Mouse (Mus musculus) intestine, postnatal 0 days (tissue): ENCODE measurements around the gene Sds. TPM values are rescaled to one million over a fixed set of nuclear protein-coding genes. Genes with fewer than 3 reads are reported as not detected.

Source experiments
- ATAC-seq: fragments of 200-750 bp; cut with Nextera tagmentation; 2 replicates; pipeline ENCODE4 v1.8.0; 2017; ENCODE audit warnings: mild to moderate bottlenecking, moderate TSS enrichment, moderate library complexity
- H3K27ac ChIP-seq: fragments of 300-500 bp; sonication (generic); 2 replicates; pipeline ENCODE4 v1.5.1; 2014; ENCODE audit warnings: mild to moderate bottlenecking, low read depth, low read length, moderate library complexity
- H3K27me3 ChIP-seq: fragments of 300-500 bp; sonication (generic); replicated peaks from 2 replicates; pipeline ENCODE4 v1.6.1; 2014; ENCODE audit warnings: low read length, mixed read lengths; ENCODE audit not compliant: control insufficient read depth, insufficient read depth
- H3K36me3 ChIP-seq: fragments of 300-500 bp; sonication (generic); 2 replicates; pipeline ENCODE4 v1.6.1; 2014; ENCODE audit warnings: mild to moderate bottlenecking, moderate library complexity; ENCODE audit not compliant: control insufficient read depth, insufficient read depth
- H3K4me1 ChIP-seq: fragments of 300-500 bp; sonication (generic); replicated peaks from 2 replicates; pipeline ENCODE4 v1.6.1; 2014; ENCODE audit warnings: antibody characterized with exemption, low read length, mixed read lengths; ENCODE audit not compliant: control insufficient read depth, insufficient read depth
- H3K4me2 ChIP-seq: fragments of 300-500 bp; sonication (generic); replicated peaks from 2 replicates; pipeline ENCODE4 v1.6.1; 2014; ENCODE audit warnings: low read depth, mild to moderate bottlenecking, moderate library complexity
- H3K4me3 ChIP-seq: fragments of 300-500 bp; sonication (generic); 2 replicates; pipeline ENCODE4 v1.5.1; 2014; ENCODE audit warnings: low read depth, low read length
- H3K9ac ChIP-seq: fragments of 300-500 bp; sonication (generic); 2 replicates; pipeline ENCODE4 v1.6.1; 2014; ENCODE audit warnings: mild to moderate bottlenecking, low read depth, low read length
- H3K9me3 ChIP-seq: fragments of 300-500 bp; sonication (generic); 2 replicates; pipeline ENCODE4 v1.6.1; 2016; ENCODE audit warnings: mixed run types; ENCODE audit not compliant: control insufficient read depth
- CTCF ChIP-seq: sonication (generic); IDR thresholded peaks from 2 replicates; pipeline ENCODE4 v1.5.1; 2016; ENCODE audit warnings: low read depth, mild to moderate bottlenecking, control low read depth, antibody characterized with exemption, moderate library complexity
- WGBS: fragments of 180-500 bp; shearing (Covaris S2); extraction: QIAGEN DNeasy Blood & Tissue Kit; methylation state at CpG from one replicate; pipeline ENCODE4 v1.1.7; 2014; 5-methylcytosine and 5-hydroxymethylcytosine counted together
- polyA plus RNA-seq: library from polyadenylated mRNA; unstranded; fragments of >200 nt; fragmentation: Nextera tagmentation; extraction: Ambion mirVana; gene quantifications from 2 replicates; pipeline ENCODE4 v1.2.1, GENCODE M21; 2015

Gene Sds
- polyA plus RNA-seq, 1 experiment from 2014 or later: not detected

DNA sequence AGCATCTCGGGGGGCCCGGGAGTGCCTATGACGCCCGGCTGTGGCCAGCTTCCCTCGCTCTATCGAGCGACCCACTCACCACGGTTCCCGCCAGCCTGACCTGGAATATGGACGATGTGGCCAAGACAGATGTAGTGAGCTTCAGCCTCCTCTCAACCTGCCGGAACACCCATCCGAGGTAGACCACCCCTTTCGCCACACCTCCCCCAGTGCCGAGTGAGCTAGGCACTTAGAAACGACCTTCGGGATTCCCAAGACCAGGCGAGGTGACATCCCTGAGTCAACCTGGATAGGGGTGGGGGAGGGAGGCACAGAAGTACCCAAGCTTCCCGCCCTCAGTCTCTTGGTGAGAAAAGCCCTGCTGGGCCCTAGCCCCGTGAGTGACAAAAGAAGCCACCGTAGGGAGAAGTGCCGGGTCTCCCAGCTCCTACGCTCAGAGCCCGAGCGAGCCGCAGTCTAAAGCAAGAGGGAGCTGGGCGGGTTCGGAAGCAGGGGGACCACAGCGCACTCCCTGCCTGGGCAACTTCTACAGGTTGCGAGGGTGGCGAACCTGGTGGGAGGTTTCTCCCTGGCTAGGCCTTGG is 45.2 kb upstream of the Sds start:
- WGBS: 2% methylated on average over 30 of the region's 30 CpGs
- Histone ChIP-seq H3K4me2 (no peak overlapping the region), H3K36me3 (no peaks in the 10 kb centered on the region), H3K4me3 (no peak overlapping the region), H3K27ac (no peak overlapping the region), H3K9me3 (no peaks in the 10 kb centered on the region), H3K27me3 (peaks cover 96% of the 10 kb centered on the region), H3K9ac (no peak overlapping the region), H3K4me1 (no peaks in the 10 kb centered on the region)
- no peak for TF ChIP-seq CTCF
- no peak for ATAC-seq

DNA sequence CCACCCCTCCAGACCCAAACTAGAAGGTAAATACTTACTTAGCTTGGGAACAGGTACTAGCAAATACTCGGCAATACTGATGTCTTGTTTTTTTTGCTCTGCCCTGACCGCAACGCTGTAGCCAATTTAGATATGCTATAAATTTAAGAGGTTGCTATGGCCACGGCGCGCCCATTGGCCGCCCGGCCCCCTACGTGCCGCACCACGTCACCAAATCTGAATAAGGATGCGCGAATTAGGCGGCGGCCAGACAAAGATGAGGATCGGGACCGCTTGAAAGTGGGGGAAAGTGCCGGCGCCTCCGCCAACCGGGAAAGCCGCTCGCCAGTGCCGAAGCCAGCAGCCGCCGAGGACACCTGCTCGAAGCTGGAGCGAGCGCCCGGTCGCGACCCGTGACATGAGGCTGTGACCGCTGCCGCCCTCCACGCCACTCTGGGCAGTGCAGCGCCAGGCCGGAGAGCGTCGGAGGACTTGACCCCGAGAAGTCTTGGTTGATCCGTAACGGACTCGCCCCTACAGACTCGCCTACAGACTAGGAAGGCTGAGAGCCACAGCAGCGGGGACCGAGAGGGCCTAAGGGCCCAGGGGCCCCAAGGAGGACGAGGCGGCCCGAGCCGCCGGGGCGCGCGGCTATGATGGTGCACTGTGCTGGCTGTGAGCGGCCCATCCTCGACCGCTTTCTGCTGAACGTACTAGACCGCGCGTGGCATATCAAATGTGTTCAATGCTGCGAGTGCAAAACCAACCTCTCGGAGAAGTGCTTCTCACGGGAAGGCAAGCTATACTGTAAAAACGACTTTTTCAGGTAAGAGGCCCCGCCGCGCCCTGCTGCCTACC is 44.5 kb upstream of the Sds start, which contains the start of gene Lhx5:
Lhx5 (plus strand) TSS at position 51 of the 837 bp plus-strand sequence.
- no peaks in the 10 kb centered on the region for H3K4me1 ChIP-seq
- H3K27ac ChIP-seq: no peak within 1 kb of the TSS
- no peak within 1 kb of the TSS for H3K4me3 ChIP-seq
- ATAC-seq: no peak
- H3K9me3 ChIP-seq: no peaks in the 10 kb centered on the region
- no peaks in the 10 kb centered on the region for H3K36me3 ChIP-seq
- TF ChIP-seq CTCF: no peak
- no peak within 1 kb of the TSS for H3K4me2 ChIP-seq
- WGBS: 1% methylated on average over 69 of the region's 69 CpGs
- H3K27me3 ChIP-seq: peaks cover 96% of the 10 kb centered on the region
- H3K9ac ChIP-seq: no peak within 1 kb of the TSS

DNA sequence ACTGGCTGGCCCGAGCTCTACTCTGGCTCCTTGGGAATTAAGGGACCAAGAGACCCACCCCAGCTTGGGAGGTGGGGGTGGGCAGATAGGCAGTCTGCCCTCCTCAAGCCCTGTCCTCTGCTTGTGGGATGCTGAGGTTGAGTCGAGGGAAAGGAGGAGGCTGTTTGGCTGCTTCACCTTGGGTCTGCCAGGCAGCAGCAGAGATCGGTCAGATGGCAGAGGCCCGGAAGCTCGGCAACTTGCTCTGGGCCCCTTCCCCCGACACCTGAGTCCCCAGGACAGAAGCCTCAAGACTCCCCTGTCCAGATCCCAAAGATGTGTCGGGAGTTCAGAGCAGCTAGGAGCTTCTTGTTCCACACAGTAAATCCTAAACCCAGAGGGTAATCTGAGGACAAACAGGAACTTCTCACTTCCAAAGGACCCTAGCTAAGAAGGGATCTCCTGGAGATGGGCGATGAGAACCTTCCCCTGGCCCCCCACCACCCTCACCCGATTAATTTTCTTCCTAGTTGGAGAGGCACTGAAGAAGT is 43.8 kb upstream of the Sds start:
- Histone ChIP-seq H3K9ac (no peak overlapping the region), H3K36me3 (no peaks in the 10 kb centered on the region), H3K27me3 (peaks cover 96% of the 10 kb centered on the region), H3K9me3 (no peaks in the 10 kb centered on the region), H3K4me3 (no peak overlapping the region), H3K27ac (no peak overlapping the region), H3K4me2 (no peak overlapping the region), H3K4me1 (no peaks in the 10 kb centered on the region)
- no peak for TF ChIP-seq CTCF
- WGBS: 1% methylated on average over 9 of the region's 9 CpGs
- ATAC-seq: no peak

DNA sequence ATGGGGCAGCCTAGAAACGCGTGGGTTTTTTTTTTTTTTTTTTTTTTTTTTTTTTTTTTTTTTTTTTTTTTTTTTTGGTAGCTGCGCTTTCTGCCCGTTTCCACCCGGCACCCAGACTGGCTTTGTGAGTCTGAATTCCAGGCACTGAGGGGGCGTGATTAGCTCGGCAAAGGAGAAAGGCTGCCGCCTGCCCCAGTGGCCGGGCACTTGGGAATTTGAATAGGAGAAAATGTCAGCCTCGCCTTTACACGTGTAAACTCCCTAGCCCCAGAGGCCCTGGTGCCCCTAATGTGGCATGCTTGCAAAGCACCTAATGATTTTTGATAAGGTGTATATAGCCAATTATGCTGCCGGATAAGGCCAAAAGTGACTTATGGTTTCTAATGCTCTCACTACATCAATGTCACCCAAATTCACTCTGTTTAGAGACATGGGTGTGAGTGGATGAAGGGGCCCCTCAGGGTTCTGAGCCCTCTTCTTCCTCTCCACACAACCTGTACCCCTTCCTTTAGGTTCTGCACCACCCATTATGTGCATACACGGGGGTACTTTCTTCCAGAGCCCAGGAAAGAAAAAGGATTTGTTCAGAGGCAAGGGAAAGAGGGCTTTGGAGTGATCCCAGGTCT is 43.1 kb upstream of the Sds start:
- WGBS: 5% methylated on average over 13 of the region's 13 CpGs
- no peak overlapping the region for H3K9ac ChIP-seq
- TF ChIP-seq CTCF: no peak
- H3K9me3 ChIP-seq: no peaks in the 10 kb centered on the region
- H3K27ac ChIP-seq: no peak overlapping the region
- no peaks in the 10 kb centered on the region for H3K4me1 ChIP-seq
- no peaks in the 10 kb centered on the region for H3K36me3 ChIP-seq
- no peak overlapping the region for H3K4me3 ChIP-seq
- no peak for ATAC-seq
- peaks cover 96% of the 10 kb centered on the region for H3K27me3 ChIP-seq
- H3K4me2 ChIP-seq: no peak overlapping the region

DNA sequence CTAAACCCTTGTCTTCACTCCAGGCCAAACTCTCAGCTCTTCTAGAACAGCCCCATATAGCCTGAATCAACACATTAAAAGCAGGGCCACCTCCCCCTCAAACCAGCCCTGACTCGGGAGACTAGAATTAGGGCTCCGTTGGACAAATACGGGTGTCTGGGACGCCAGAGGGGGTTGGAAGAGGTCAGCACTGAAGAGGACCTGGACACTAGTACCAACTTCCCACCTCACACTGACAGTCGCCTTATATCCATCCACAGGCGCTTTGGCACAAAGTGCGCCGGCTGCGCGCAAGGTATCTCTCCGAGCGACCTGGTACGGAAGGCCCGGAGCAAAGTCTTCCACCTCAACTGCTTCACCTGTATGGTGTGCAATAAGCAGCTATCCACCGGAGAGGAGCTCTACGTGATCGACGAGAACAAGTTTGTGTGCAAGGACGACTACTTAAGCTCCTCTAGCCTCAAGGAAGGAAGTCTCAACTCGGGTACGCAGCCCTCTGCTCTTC is 42.0 kb upstream of the Sds start:
- WGBS: 2% methylated on average over 21 of the region's 21 CpGs
- Histone ChIP-seq H3K4me1 (no peaks in the 10 kb centered on the region), H3K9me3 (no peaks in the 10 kb centered on the region), H3K27me3 (peaks cover 98% of the 10 kb centered on the region), H3K27ac (no peak overlapping the region), H3K9ac (no peak overlapping the region), H3K4me2 (no peak overlapping the region), H3K36me3 (no peaks in the 10 kb centered on the region), H3K4me3 (no peak overlapping the region)
- TF ChIP-seq CTCF: no peak
- no peak for ATAC-seq
